Mouse (Mus musculus): ENCODE data around the gene Pilrb2. TPM values are rescaled to one million over a fixed set of nuclear protein-coding genes. Genes with fewer than 3 reads are reported as not detected.
"Not testable (repeated sequence)": the region's sequence is repeated elsewhere in the genome, so short reads cannot be mapped to it uniquely, and the experiment has no call there.

Pilrb2 gene
- 0.13 TPM in 1 of 2 replicates, not detected in the other for polyA plus RNA-seq (2016; fragmentation: Nextera tagmentation; extraction: Ambion mirVana)

- 78% methylated on average over 3 of the region's 3 CpGs for WGBS
- not testable (repeated sequence) for H3K9ac ChIP-seq; H3K36me3 ChIP-seq; H3K27ac ChIP-seq; H3K4me1 ChIP-seq; H3K4me3 ChIP-seq; H3K9me3 ChIP-seq; H3K27me3 ChIP-seq; ATAC-seq (ENCODE audit: insufficient number of reproducible peaks, insufficient read depth, low FRiP score, low TSS enrichment); H3K4me2 ChIP-seq (replicated peaks)
These were observed at the start of gene Pilrb2 for GRCm38 (mm10) chr5:137871644-137872380. Gene Pilrb2, minus strand, starts transcription at chr5:137871815.

GRCm38 (mm10) chr5:137915550-137915949, 43.9 kb upstream of the Pilrb2 start:
- no peak overlapping the region for H3K4me2 ChIP-seq (replicated peaks)
- no peaks in the 10 kb centered on the region for H3K36me3 ChIP-seq
- H3K4me3 ChIP-seq = no peak overlapping the region
- ATAC-seq (ENCODE audit: insufficient number of reproducible peaks, insufficient read depth, low FRiP score, low TSS enrichment) = no peak
- WGBS = 62% methylated on average over 6 of the region's 6 CpGs
- H3K4me1 ChIP-seq = no peaks in the 10 kb centered on the region
- no peaks in the 10 kb centered on the region for H3K27me3 ChIP-seq
- no peaks in the 10 kb centered on the region for H3K9me3 ChIP-seq
- no peak overlapping the region for H3K27ac ChIP-seq
- H3K9ac ChIP-seq = no peak overlapping the region

GRCm38 (mm10) chr5:137914508-137914907, 42.9 kb upstream of the Pilrb2 start:
- H3K4me2 ChIP-seq (replicated peaks) = no peak overlapping the region
- H3K27ac ChIP-seq = no peak overlapping the region
- no peaks in the 10 kb centered on the region for H3K4me1 ChIP-seq
- H3K9ac ChIP-seq = no peak overlapping the region
- no peaks in the 10 kb centered on the region for H3K27me3 ChIP-seq
- no peak overlapping the region for H3K4me3 ChIP-seq
- H3K36me3 ChIP-seq = no peaks in the 10 kb centered on the region
- H3K9me3 ChIP-seq = no peaks in the 10 kb centered on the region
- no peak for ATAC-seq (ENCODE audit: insufficient number of reproducible peaks, insufficient read depth, low FRiP score, low TSS enrichment)

GRCm38 (mm10) chr5:137909564-137910262, 38.1 kb upstream of the Pilrb2 start:
- Histone ChIP-seq H3K4me3 (no peak overlapping the region), H3K36me3 (no peaks in the 10 kb centered on the region), H3K27ac (no peak overlapping the region), H3K9me3 (no peaks in the 10 kb centered on the region), H3K9ac (no peak overlapping the region), H3K4me2 (replicated peaks) (no peak overlapping the region), H3K4me1 (no peaks in the 10 kb centered on the region), H3K27me3 (no peaks in the 10 kb centered on the region)
- 79% methylated on average over 3 of the region's 3 CpGs for WGBS
- no peak for ATAC-seq (ENCODE audit: insufficient number of reproducible peaks, insufficient read depth, low FRiP score, low TSS enrichment)

- Histone ChIP-seq H3K9me3 (no peaks in the 10 kb centered on the region), H3K4me2 (replicated peaks) (no peak overlapping the region), H3K27me3 (no peaks in the 10 kb centered on the region), H3K9ac (no peak overlapping the region), H3K36me3 (no peaks in the 10 kb centered on the region), H3K27ac (no peak overlapping the region), H3K4me3 (no peak overlapping the region), H3K4me1 (no peaks in the 10 kb centered on the region)
- no peak for ATAC-seq (ENCODE audit: insufficient number of reproducible peaks, insufficient read depth, low FRiP score, low TSS enrichment)
- 79% methylated on average over 1 of the region's 1 CpGs for WGBS
These were observed 26.2 kb upstream of the Pilrb2 start for GRCm38 (mm10) chr5:137897812-137898211.

GRCm38 (mm10) chr5:137892954-137893353, 21.3 kb upstream of the Pilrb2 start:
- Histone ChIP-seq H3K36me3 (no peaks in the 10 kb centered on the region), H3K27ac (no peak overlapping the region), H3K9me3 (no peaks in the 10 kb centered on the region), H3K4me3 (no peak overlapping the region), H3K4me1 (no peaks in the 10 kb centered on the region), H3K9ac (no peak overlapping the region), H3K4me2 (replicated peaks) (no peak overlapping the region), H3K27me3 (no peaks in the 10 kb centered on the region)
- no peak for ATAC-seq (ENCODE audit: insufficient number of reproducible peaks, insufficient read depth, low FRiP score, low TSS enrichment)
- 60% methylated on average over 1 of the region's 1 CpGs for WGBS

- Histone ChIP-seq H3K27ac (no peak overlapping the region), H3K4me3 (no peak overlapping the region), H3K27me3 (no peaks in the 10 kb centered on the region), H3K9ac (no peak overlapping the region), H3K9me3 (no peaks in the 10 kb centered on the region), H3K36me3 (no peaks in the 10 kb centered on the region), H3K4me2 (replicated peaks) (no peak overlapping the region), H3K4me1 (no peaks in the 10 kb centered on the region)
- no peak for ATAC-seq (ENCODE audit: insufficient number of reproducible peaks, insufficient read depth, low FRiP score, low TSS enrichment)
- WGBS = 100% methylated on average over 1 of the region's 1 CpGs
These were observed 16.1 kb upstream of the Pilrb2 start for GRCm38 (mm10) chr5:137887666-137888065.

GRCm38 (mm10) chr5:137885894-137886293, 14.3 kb upstream of the Pilrb2 start:
- Histone ChIP-seq H3K4me2 (replicated peaks) (no peak overlapping the region), H3K9ac (no peak overlapping the region), H3K9me3 (no peaks in the 10 kb centered on the region), H3K27me3 (no peaks in the 10 kb centered on the region), H3K36me3 (no peaks in the 10 kb centered on the region), H3K4me1 (no peaks in the 10 kb centered on the region), H3K4me3 (no peak overlapping the region), H3K27ac (no peak overlapping the region)
- WGBS = 1% methylated on average over 2 of the region's 2 CpGs
- ATAC-seq (ENCODE audit: insufficient number of reproducible peaks, insufficient read depth, low FRiP score, low TSS enrichment) = no peak

- no peak for ATAC-seq (ENCODE audit: insufficient number of reproducible peaks, insufficient read depth, low FRiP score, low TSS enrichment)
- H3K4me1 ChIP-seq = no peaks in the 10 kb centered on the region
- H3K27me3 ChIP-seq = no peaks in the 10 kb centered on the region
- H3K27ac ChIP-seq = no peak overlapping the region
- H3K4me3 ChIP-seq = no peak overlapping the region
- WGBS = 83% methylated on average over 3 of the region's 3 CpGs
- no peaks in the 10 kb centered on the region for H3K9me3 ChIP-seq
- no peak overlapping the region for H3K4me2 ChIP-seq (replicated peaks)
- H3K36me3 ChIP-seq = no peaks in the 10 kb centered on the region
- no peak overlapping the region for H3K9ac ChIP-seq
These were observed 11.7 kb upstream of the Pilrb2 start for GRCm38 (mm10) chr5:137883345-137883744.

- Histone ChIP-seq H3K36me3 (no peaks in the 10 kb centered on the region), H3K9ac (no peak overlapping the region), H3K4me1 (no peaks in the 10 kb centered on the region), H3K27me3 (no peaks in the 10 kb centered on the region), H3K4me2 (replicated peaks) (no peak overlapping the region), H3K9me3 (no peaks in the 10 kb centered on the region), H3K27ac (no peak overlapping the region), H3K4me3 (no peak overlapping the region)
- ATAC-seq (ENCODE audit: insufficient number of reproducible peaks, insufficient read depth, low FRiP score, low TSS enrichment) = no peak
- WGBS = 81% methylated on average over 4 of the region's 4 CpGs
These were observed 11.3 kb upstream of the Pilrb2 start for GRCm38 (mm10) chr5:137882922-137883321.

- H3K4me2 ChIP-seq (replicated peaks) = no peak overlapping the region
- 58% methylated on average over 2 of the region's 2 CpGs for WGBS
- H3K4me3 ChIP-seq = no peak overlapping the region
- H3K36me3 ChIP-seq = no peaks in the 10 kb centered on the region
- H3K27ac ChIP-seq = no peak overlapping the region
- no peak for ATAC-seq (ENCODE audit: insufficient number of reproducible peaks, insufficient read depth, low FRiP score, low TSS enrichment)
- H3K9me3 ChIP-seq = no peaks in the 10 kb centered on the region
- no peaks in the 10 kb centered on the region for H3K27me3 ChIP-seq
- H3K9ac ChIP-seq = no peak overlapping the region
- no peaks in the 10 kb centered on the region for H3K4me1 ChIP-seq
These were observed 6.2 kb upstream of the Pilrb2 start for GRCm38 (mm10) chr5:137877860-137878259.

- H3K4me1 ChIP-seq = no peaks in the 10 kb centered on the region
- WGBS = 82% methylated on average over 2 of the region's 2 CpGs
- no peak overlapping the region for H3K4me2 ChIP-seq (replicated peaks)
- no peak overlapping the region for H3K4me3 ChIP-seq
- H3K36me3 ChIP-seq = no peaks in the 10 kb centered on the region
- no peaks in the 10 kb centered on the region for H3K27me3 ChIP-seq
- no peak for ATAC-seq (ENCODE audit: insufficient number of reproducible peaks, insufficient read depth, low FRiP score, low TSS enrichment)
- no peak overlapping the region for H3K27ac ChIP-seq
- H3K9me3 ChIP-seq = no peaks in the 10 kb centered on the region
- no peak overlapping the region for H3K9ac ChIP-seq
These were observed 3.4 kb upstream of the Pilrb2 start for GRCm38 (mm10) chr5:137875054-137875453.

Measured in embryonic facial prominence, embryonic 12.5 days (tissue).